Mouse (Mus musculus): ENCODE results near the gene AB124611. TPM values are rescaled to one million over a fixed set of nuclear protein-coding genes. Genes with fewer than 3 reads are reported as not detected.
"Not testable (repeated sequence)": the region's sequence is repeated elsewhere in the genome, so short reads cannot be mapped to it uniquely, and the experiment has no call there.

The AB124611 gene
- 2.9 and 4.2 TPM in 2 replicates for polyA plus RNA-seq (2015; fragmentation: Nextera tagmentation; extraction: Ambion mirVana)

DNA sequence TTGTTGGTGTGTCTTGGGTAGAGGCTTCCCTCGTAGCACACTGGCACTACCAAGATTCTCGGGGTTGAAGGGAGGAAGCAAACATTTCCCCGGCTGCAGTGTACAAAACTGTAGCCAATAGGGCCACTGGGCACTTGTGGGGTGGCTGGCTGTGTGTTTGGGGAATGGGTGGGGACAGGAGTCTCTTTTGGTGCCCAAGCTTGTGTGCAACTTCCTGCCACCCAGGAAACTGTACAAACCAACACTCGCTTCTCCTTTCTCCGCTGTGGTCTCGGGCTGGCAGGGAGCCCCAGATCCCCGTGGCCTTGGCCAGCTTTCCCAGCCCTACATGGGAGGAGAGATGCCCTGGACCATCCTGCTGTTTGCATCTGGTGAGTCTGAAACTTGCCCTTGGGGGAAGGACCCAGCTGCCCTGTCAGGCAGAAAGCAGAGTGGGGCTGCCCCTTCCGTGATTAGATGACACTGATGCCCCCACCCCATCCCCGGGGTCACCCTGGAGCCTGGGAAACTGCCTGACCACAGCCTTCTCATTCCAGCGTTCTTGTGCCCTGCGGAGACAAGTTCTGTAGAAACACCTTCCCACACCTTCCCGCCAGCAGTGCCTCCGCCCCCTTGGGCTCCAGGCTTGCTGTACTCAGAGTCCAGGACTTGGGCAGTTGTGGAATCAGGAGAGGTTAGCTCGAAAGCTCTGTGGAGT, at the start of gene AB124611:
Gene AB124611 (plus strand): TSS at position 240 of the 697 bp plus-strand sequence.
- Histone ChIP-seq H3K36me3 (no peaks in the 10 kb centered on the region), H3K9me3 (no peaks in the 10 kb centered on the region), H3K27me3 (no peaks in the 10 kb centered on the region), H3K4me1 (replicated peaks) (no peaks in the 10 kb centered on the region), H3K4me2 (no peak within 1 kb of the TSS), H3K4me3 (no peak within 1 kb of the TSS), H3K27ac (replicated peaks) (no peak within 1 kb of the TSS), H3K9ac (no peak within 1 kb of the TSS)
- ATAC-seq (ENCODE audit: low read depth) = no peak
- 70% methylated on average over 14 of the region's 14 CpGs for WGBS

DNA sequence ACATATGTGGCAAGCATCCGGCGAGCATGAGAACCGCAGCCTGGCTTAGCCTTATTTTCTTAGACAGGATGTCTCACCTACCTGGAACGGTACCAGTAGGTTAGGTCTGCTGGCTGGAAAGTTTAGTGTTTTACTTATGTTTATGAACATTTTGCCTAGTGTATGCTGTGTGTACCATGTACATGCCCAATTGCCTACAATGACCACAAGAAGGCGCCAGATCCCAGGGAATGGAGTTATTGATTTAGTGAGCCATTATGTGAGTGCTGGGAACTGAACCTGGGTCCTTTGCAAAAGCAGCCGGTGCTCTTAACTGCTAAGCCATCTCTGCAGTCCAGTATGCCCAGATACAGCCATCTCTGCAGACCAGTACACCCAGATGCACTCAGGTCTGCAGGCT, 48.3 kb upstream of the AB124611 start:
- Histone ChIP-seq H3K9me3 (no peaks in the 10 kb centered on the region), H3K9ac (no peak overlapping the region), H3K27ac (replicated peaks) (no peak overlapping the region), H3K4me2 (no peak overlapping the region), H3K4me1 (replicated peaks) (no peaks in the 10 kb centered on the region), H3K36me3 (peaks cover 98% of the 10 kb centered on the region), H3K4me3 (no peak overlapping the region), H3K27me3 (no peaks in the 10 kb centered on the region)
- 97% methylated on average over 6 of the region's 6 CpGs for WGBS
- no peak for ATAC-seq (ENCODE audit: low read depth)

DNA sequence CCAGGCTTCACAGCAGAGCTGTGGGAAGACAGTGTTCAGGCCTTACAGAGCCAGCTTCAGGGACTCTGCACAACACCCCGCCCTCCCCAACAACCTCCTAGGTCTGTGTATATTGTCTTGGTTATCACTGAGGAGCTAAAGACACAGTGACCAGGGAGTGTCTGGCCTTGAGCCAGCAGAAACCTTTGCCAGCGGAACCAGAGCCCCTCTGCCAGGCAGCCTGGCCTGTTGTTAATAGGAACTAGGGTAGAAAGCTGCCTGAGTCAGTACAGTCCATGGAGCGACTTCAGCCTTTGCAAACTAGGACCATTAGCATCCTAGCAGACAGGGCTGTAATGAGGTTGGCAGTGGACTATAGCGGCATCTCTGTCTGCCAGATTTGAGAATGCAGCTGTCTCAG, 41.9 kb upstream of the AB124611 start:
- H3K36me3 ChIP-seq = peaks cover 90% of the 10 kb centered on the region
- H3K27ac ChIP-seq (replicated peaks) = no peak overlapping the region
- 0 out of 2 replicates have a peak, but pooled peaks have one; percentile 22 for ATAC-seq (ENCODE audit: low read depth)
- 89% methylated on average over 4 of the region's 4 CpGs for WGBS
- no peak overlapping the region for H3K4me2 ChIP-seq
- H3K4me1 ChIP-seq (replicated peaks) = no peaks in the 10 kb centered on the region
- H3K9ac ChIP-seq = no peak overlapping the region
- no peaks in the 10 kb centered on the region for H3K27me3 ChIP-seq
- H3K4me3 ChIP-seq = no peak overlapping the region
- H3K9me3 ChIP-seq = no peaks in the 10 kb centered on the region

DNA sequence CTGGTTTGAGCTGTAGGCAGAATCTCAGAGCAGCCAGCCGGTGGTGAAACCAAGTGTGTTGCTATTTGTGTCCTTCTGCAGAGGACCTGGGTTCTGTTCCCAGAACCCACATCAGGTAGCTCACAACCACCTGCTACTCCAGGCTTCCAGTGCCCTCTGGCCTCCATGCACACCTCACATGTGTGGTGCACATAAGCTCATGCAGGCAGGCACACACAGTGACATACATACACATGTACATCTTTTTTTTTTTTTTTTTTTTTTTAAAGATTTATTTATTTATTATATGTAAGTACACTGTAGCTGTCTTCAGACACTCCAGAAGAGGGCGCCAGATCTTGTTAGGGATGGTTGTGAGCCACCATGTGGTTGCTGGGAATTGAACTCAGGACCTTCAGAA, 37.7 kb upstream of the AB124611 start:
- not testable (repeated sequence) for H3K4me1 ChIP-seq (replicated peaks); ATAC-seq (ENCODE audit: low read depth); H3K4me3 ChIP-seq; H3K9ac ChIP-seq; H3K9me3 ChIP-seq; H3K4me2 ChIP-seq; H3K27me3 ChIP-seq; H3K27ac ChIP-seq (replicated peaks)
- WGBS = 90% methylated on average over 1 of the region's 2 CpGs
- H3K36me3 ChIP-seq = peaks cover 81% of the 10 kb centered on the region

DNA sequence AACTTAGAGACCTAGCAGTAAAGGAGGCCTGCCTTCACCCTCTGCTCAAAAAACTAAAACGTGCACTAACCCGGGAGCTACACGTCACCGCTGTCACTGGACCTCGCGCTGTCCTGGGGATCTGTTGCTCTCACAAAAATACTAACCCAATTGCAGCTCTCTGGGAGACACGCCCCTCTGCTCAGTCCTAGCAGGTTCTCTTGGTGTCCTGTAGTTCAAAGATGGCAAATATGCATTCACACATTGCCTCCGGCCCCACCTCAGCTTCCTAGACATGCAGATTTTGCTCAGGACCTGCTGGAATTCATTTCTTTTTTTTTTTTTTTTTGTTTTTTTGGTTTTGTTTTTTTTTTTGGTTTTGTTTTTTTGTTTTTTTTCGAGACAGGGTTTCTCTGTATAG, 35.3 kb upstream of the AB124611 start:
- H3K4me1 ChIP-seq (replicated peaks) = no peaks in the 10 kb centered on the region
- H3K27ac ChIP-seq (replicated peaks) = no peak overlapping the region
- no peaks in the 10 kb centered on the region for H3K9me3 ChIP-seq
- H3K9ac ChIP-seq = no peak overlapping the region
- no peak overlapping the region for H3K4me3 ChIP-seq
- H3K36me3 ChIP-seq = peaks cover 72% of the 10 kb centered on the region
- no peaks in the 10 kb centered on the region for H3K27me3 ChIP-seq
- WGBS = 94% methylated on average over 9 of the region's 9 CpGs
- H3K4me2 ChIP-seq = no peak overlapping the region
- no peak for ATAC-seq (ENCODE audit: low read depth)

DNA sequence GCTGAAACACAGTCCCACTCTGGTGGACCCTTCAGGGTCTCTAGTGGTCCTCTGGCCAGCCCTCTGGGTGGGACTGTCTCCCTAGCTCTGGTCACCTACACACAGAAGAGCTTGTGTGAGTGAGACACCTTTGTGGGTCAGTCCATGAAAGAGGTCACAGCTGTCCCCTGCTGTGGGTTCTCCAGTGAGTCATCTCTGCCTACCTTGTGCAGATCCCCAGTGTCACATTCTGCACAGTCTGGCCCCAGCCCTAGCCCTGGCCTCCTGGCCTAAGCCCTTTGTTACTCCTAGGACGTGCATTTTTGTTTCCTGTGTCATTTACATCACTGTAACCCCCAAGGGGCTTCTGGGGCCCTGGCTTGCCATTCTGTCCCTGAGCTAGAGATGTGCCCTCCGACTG, 32.1 kb upstream of the AB124611 start:
- Histone ChIP-seq H3K4me1 (replicated peaks) (no peaks in the 10 kb centered on the region), H3K27ac (replicated peaks) (no peak overlapping the region), H3K4me3 (no peak overlapping the region), H3K4me2 (no peak overlapping the region), H3K9me3 (no peaks in the 10 kb centered on the region), H3K27me3 (no peaks in the 10 kb centered on the region), H3K9ac (no peak overlapping the region), H3K36me3 (peaks cover 61% of the 10 kb centered on the region)
- no peak for ATAC-seq (ENCODE audit: low read depth)
- WGBS = 55% methylated on average over 2 of the region's 2 CpGs

DNA sequence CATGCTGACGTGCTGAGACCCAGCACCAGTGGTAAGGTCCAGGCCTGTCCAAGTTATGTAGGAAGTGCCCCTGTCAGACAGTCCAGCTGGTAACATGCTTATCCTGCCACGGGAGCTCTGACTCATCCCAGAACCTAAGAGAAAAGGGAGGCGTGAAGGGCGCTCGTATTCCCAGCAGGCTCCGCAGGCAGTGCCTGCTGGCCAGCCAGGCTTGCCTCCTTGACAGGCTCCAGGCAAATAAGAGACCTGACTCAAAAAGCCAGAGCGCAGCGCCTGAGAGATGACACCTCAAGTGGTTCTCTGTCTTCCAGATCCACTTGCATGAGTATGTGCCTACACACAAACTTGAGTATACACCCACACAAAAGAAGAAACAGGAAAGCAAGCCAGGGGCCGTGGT, 31.2 kb upstream of the AB124611 start:
- H3K9ac ChIP-seq = no peak overlapping the region
- WGBS = 89% methylated on average over 9 of the region's 9 CpGs
- H3K4me3 ChIP-seq = no peak overlapping the region
- no peak overlapping the region for H3K27ac ChIP-seq (replicated peaks)
- no peaks in the 10 kb centered on the region for H3K4me1 ChIP-seq (replicated peaks)
- H3K36me3 ChIP-seq = peaks cover 62% of the 10 kb centered on the region
- ATAC-seq (ENCODE audit: low read depth) = no peak
- no peak overlapping the region for H3K4me2 ChIP-seq
- H3K27me3 ChIP-seq = no peaks in the 10 kb centered on the region
- H3K9me3 ChIP-seq = no peaks in the 10 kb centered on the region

DNA sequence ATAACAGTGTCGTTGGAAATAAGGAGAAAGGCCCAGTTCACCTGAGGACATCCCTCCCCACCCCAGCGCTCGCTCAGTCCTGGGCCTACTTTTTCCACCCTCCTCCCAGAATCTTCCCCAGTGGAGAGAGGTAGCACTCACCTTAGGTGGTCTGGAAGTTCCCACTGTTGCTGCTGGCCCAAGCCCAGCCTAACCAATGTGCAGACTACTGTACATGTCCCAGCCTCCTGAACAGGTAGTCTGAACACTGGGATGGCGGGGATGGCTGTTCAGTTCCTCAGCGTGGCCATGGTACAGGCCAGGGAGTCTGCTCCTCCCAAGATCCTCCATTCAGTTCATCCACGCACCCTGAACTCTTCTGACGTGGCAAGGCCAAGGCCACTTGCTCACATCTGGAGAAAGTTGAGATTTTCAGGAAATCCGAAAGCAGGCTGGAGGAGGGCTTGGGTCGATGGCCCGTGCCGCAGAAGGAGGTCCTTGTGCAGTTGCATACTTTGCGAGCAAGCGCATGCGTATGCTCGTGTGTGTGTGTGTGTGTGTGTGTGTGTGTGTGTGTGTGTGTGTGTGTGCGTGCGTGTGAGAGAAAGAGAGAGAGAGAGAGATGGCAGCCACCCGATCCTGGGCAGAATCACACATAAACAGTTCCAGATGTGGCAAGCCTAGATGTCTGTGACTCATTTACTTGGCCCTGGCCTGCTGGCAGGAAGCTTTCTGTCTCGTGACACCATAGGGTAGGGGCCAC, 29.5 kb upstream of the AB124611 start:
- peaks cover 56% of the 10 kb centered on the region for H3K36me3 ChIP-seq
- ATAC-seq (ENCODE audit: low read depth) = no peak
- H3K9me3 ChIP-seq = no peaks in the 10 kb centered on the region
- peak overlapping the region; percentile 42; the same call in 1 of the 2 replicates for H3K27ac ChIP-seq (replicated peaks)
- H3K4me2 ChIP-seq = peak overlapping the region; percentile 13; the same call in 1 of the 2 replicates
- no peaks in the 10 kb centered on the region for H3K4me1 ChIP-seq (replicated peaks)
- no peak overlapping the region for H3K4me3 ChIP-seq
- no peaks in the 10 kb centered on the region for H3K27me3 ChIP-seq
- no peak overlapping the region for H3K9ac ChIP-seq
- WGBS = 83% methylated on average over 19 of the region's 19 CpGs

DNA sequence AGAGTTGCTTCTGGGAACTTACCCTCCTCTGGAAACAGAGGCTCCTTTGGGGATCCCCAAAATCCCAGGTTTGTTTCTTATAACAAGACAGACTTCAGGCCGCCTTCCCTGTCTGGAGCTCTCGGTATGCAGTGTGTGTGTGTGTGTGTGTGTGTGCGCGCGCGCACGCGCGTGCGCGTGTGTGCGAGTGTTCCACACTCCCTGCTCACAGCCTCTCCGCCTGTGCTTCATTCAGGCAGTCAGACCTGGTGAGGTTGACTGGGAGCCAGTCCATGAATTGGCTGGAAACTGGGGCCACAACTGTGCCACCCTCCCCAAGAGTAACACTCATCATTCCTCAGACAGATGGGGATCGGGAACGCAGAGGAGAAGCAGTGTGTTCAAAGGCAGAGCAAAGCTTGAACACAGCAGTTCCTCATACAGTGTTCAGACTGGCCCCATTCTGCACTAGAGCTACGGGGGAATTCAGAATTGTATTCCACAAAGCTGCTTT, 28.9 kb upstream of the AB124611 start:
- 92% methylated on average over 16 of the region's 16 CpGs for WGBS
- H3K9ac ChIP-seq = no peak overlapping the region
- no peak overlapping the region for H3K4me2 ChIP-seq
- ATAC-seq (ENCODE audit: low read depth) = no peak
- no peaks in the 10 kb centered on the region for H3K27me3 ChIP-seq
- peaks cover 50% of the 10 kb centered on the region for H3K36me3 ChIP-seq
- no peak overlapping the region for H3K4me3 ChIP-seq
- no peaks in the 10 kb centered on the region for H3K9me3 ChIP-seq
- H3K27ac ChIP-seq (replicated peaks) = 0 out of 2 replicates have a peak overlapping the region, but pooled peaks have one; percentile 23
- no peaks in the 10 kb centered on the region for H3K4me1 ChIP-seq (replicated peaks)

DNA sequence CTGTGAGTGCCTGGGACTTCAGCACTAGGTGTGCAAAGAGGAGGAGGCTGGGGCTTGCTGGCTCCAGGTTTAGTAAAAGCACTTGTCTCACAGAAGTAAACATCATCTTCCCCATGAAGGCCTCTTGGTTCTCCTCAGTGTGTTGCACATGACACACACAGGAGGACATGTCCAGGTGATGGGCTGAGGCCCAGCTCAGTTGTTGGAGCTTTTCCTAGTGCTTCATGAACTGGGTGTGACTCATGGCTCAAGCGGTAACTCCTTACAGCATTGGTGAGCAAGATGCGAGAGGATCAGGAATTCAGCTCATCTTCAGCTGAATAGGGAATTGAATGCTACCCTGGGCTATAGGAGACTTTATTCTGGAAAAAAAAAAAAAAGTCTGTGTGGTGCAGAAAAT, 28.3 kb upstream of the AB124611 start:
- peaks cover 50% of the 10 kb centered on the region for H3K36me3 ChIP-seq
- no peak overlapping the region for H3K4me3 ChIP-seq
- H3K27me3 ChIP-seq = no peaks in the 10 kb centered on the region
- H3K27ac ChIP-seq (replicated peaks) = no peak overlapping the region
- ATAC-seq (ENCODE audit: low read depth) = no peak
- H3K9ac ChIP-seq = no peak overlapping the region
- H3K4me2 ChIP-seq = no peak overlapping the region
- H3K9me3 ChIP-seq = no peaks in the 10 kb centered on the region
- H3K4me1 ChIP-seq (replicated peaks) = no peaks in the 10 kb centered on the region
- 96% methylated on average over 2 of the region's 2 CpGs for WGBS

DNA sequence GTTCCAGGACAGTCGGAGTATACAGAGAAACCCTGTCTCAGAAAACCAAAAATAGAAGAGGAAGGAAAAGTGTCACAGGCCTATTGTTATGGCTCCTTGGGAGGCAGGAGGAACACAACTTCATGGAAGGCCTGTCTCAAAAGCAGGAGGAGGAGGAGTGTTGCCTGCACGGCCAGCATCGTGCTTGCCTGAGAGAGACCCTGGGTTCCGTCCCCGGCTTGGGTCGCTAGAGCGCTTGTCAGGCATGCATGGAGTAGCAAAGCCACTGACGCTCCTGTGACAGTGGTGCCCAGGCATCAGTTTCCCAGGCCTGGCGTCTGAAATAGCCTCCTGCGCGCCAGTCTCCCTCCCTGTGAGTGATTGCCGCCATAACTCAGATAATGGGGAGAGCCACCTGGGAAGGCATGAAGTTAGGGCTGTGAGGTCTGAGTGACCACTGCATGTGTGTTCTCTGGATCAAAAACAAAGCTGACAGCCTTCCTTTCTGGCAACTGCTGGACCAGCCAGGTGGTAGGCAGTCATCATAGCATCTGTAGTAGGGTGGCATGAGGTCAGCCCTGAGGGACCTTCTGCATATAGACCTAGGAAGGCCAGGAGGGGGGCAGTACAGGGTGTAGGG, 27.6 kb upstream of the AB124611 start:
- no peak overlapping the region for H3K27ac ChIP-seq (replicated peaks)
- 87% methylated on average over 12 of the region's 12 CpGs for WGBS
- no peak overlapping the region for H3K4me2 ChIP-seq
- no peak for ATAC-seq (ENCODE audit: low read depth)
- H3K36me3 ChIP-seq = peaks cover 54% of the 10 kb centered on the region
- no peak overlapping the region for H3K4me3 ChIP-seq
- no peak overlapping the region for H3K9ac ChIP-seq
- no peaks in the 10 kb centered on the region for H3K4me1 ChIP-seq (replicated peaks)
- no peaks in the 10 kb centered on the region for H3K27me3 ChIP-seq
- H3K9me3 ChIP-seq = no peaks in the 10 kb centered on the region

DNA sequence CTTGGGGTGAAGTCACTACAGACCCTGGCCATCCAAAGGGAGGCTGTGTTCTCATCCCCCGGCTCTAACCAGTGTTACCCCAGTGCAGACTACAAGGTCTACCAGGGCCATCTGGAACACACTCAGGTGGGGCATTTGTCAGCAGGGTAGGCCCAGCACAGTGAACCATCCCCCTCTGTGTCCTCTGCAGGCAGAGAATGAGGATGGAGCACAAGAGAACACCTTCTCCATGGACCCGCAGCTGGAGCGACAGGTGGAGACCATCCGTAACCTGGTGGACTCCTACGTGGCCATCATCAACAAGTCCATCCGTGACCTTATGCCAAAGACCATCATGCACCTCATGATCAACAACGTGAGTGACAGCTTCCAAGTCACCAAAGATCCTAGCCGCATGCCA, 22.6 kb upstream of the AB124611 start:
- Histone ChIP-seq H3K4me2 (no peak overlapping the region), H3K9me3 (no peaks in the 10 kb centered on the region), H3K27me3 (no peaks in the 10 kb centered on the region), H3K4me3 (no peak overlapping the region), H3K4me1 (replicated peaks) (no peaks in the 10 kb centered on the region), H3K27ac (replicated peaks) (no peak overlapping the region), H3K36me3 (peaks cover 71% of the 10 kb centered on the region), H3K9ac (no peak overlapping the region)
- WGBS = 95% methylated on average over 8 of the region's 8 CpGs
- ATAC-seq (ENCODE audit: low read depth) = no peak

Measured in neural tube, embryonic 13.5 days (tissue).